Mouse (Mus musculus) small intestine, adult 2 months (tissue): ENCODE measurements around the gene Pts.

Experiments
- CTCF ChIP-seq: fragments of 200-500 bp; IDR thresholded peaks from 2 replicates; pipeline ENCODE4 v1.5.1; 2012; ENCODE audit warnings: low read depth, mild to moderate bottlenecking, control low read depth, inconsistent platforms, low read length, moderate library complexity, mixed read lengths; ENCODE audit not compliant: insufficient replicate concordance, insufficient read length; ENCODE audit errors: extremely low read depth
- POLR2A ChIP-seq: fragments of 200-500 bp; IDR thresholded peaks from 2 replicates; pipeline ENCODE4 v1.6.1; 2012; ENCODE audit warnings: low read depth, mild to moderate bottlenecking, control low read depth, inconsistent platforms, low read length, moderate library complexity

GRCm38 (mm10) chr9:50479476-50479875, 49.0 kb downstream of the Pts start:
- TF ChIP-seq CTCF (no peak), POLR2A (no peak)
